Mouse (Mus musculus) layer of hippocampus, adult 9-10 months (tissue): Measurements from ENCODE around the gene Mpp1.

Experiments used
- DNase-seq: peaks from one replicate; pipeline ENCODE4 v3.0.0; 2022; ENCODE audit warnings: low spot score

Mpp1 gene

GRCm38 (mm10) chrX:75083982-75084773, 46.6 kb downstream of the Mpp1 start:
- DNase-seq = no peak

GRCm38 (mm10) chrX:75082351-75082750, 48.5 kb downstream of the Mpp1 start:
- no peak for DNase-seq
